Mouse (Mus musculus): ENCODE results near the gene Epb41l2. TPM values are rescaled to one million over a fixed set of nuclear protein-coding genes. Genes with fewer than 3 reads are reported as not detected.
A peak's percentile ranks its signal among the peaks of the same experiment; 100 is the strongest.

Epb41l2 gene
- polyA plus RNA-seq, 1 experiment from 2014 or later = 86.7 TPM

GRCm38 (mm10) chr10:25428658-25429057, 69.1 kb downstream of the Epb41l2 start:
- Histone ChIP-seq H3K4me1 (ENCODE audit: control insufficient read depth, insufficient read depth, low read length) (peaks cover 52% of the 10 kb centered on the region), H3K36me3 (ENCODE audit: control insufficient read depth, insufficient read depth, low read length) (no peaks in the 10 kb centered on the region), H3K27ac (replicated peaks; ENCODE audit: low read depth, low read length) (no peak overlapping the region), H3K4me2 (ENCODE audit: low read depth, low read length) (no peak overlapping the region), H3K9me3 (ENCODE audit: control insufficient read depth, low read length) (no peaks in the 10 kb centered on the region), H3K4me3 (ENCODE audit: low read depth, low read length) (no peak overlapping the region), H3K27me3 (replicated peaks; ENCODE audit: control insufficient read depth, insufficient read depth, low read length) (no peaks in the 10 kb centered on the region), H3K9ac (ENCODE audit: low read depth, low read length) (no peak overlapping the region)
- 86% methylated on average over 5 of the region's 5 CpGs for WGBS
- ATAC-seq (ENCODE audit: low read depth) (no peak), DNase-seq (ENCODE audit: low spot score) (no peak)

- peaks cover 56% of the 10 kb centered on the region for H3K4me1 ChIP-seq (ENCODE audit: control insufficient read depth, insufficient read depth, low read length)
- no peak for DNase-seq (ENCODE audit: low spot score)
- ATAC-seq (ENCODE audit: low read depth) = no peak
- no peaks in the 10 kb centered on the region for H3K9me3 ChIP-seq (ENCODE audit: control insufficient read depth, low read length)
- H3K27me3 ChIP-seq (replicated peaks; ENCODE audit: control insufficient read depth, insufficient read depth, low read length) = no peaks in the 10 kb centered on the region
- no peaks in the 10 kb centered on the region for H3K36me3 ChIP-seq (ENCODE audit: control insufficient read depth, insufficient read depth, low read length)
- H3K9ac ChIP-seq (ENCODE audit: low read depth, low read length) = no peak overlapping the region
- no peak overlapping the region for H3K27ac ChIP-seq (replicated peaks; ENCODE audit: low read depth, low read length)
- H3K4me2 ChIP-seq (ENCODE audit: low read depth, low read length) = no peak overlapping the region
- no peak overlapping the region for H3K4me3 ChIP-seq (ENCODE audit: low read depth, low read length)
- WGBS = 86% methylated on average over 4 of the region's 4 CpGs
These were observed 69.7 kb downstream of the Epb41l2 start for GRCm38 (mm10) chr10:25429346-25429745.

- H3K4me3 ChIP-seq (ENCODE audit: low read depth, low read length) = no peak overlapping the region
- H3K9ac ChIP-seq (ENCODE audit: low read depth, low read length) = peak overlapping the region; percentile 16; the same call in 1 of the 2 replicates
- H3K36me3 ChIP-seq (ENCODE audit: control insufficient read depth, insufficient read depth, low read length) = no peaks in the 10 kb centered on the region
- 0 out of 2 replicates have a peak, but pooled peaks have one; percentile 6 for ATAC-seq (ENCODE audit: low read depth)
- H3K9me3 ChIP-seq (ENCODE audit: control insufficient read depth, low read length) = no peaks in the 10 kb centered on the region
- H3K4me2 ChIP-seq (ENCODE audit: low read depth, low read length) = no peak overlapping the region
- H3K4me1 ChIP-seq (ENCODE audit: control insufficient read depth, insufficient read depth, low read length) = peaks cover 59% of the 10 kb centered on the region
- no peak for DNase-seq (ENCODE audit: low spot score)
- 32% methylated on average over 6 of the region's 6 CpGs for whole genome bisulfite sequencing
- H3K27me3 ChIP-seq (replicated peaks; ENCODE audit: control insufficient read depth, insufficient read depth, low read length) = no peaks in the 10 kb centered on the region
- H3K27ac ChIP-seq (replicated peaks; ENCODE audit: low read depth, low read length) = peak overlapping the region; percentile 65
These were observed 71.3 kb downstream of the Epb41l2 start for GRCm38 (mm10) chr10:25430862-25431261.

GRCm38 (mm10) chr10:25432351-25432750, 72.8 kb downstream of the Epb41l2 start:
- Histone ChIP-seq H3K27ac (replicated peaks; ENCODE audit: low read depth, low read length) (peak overlapping the region; percentile 61), H3K36me3 (ENCODE audit: control insufficient read depth, insufficient read depth, low read length) (no peaks in the 10 kb centered on the region), H3K9ac (ENCODE audit: low read depth, low read length) (no peak overlapping the region), H3K9me3 (ENCODE audit: control insufficient read depth, low read length) (no peaks in the 10 kb centered on the region), H3K27me3 (replicated peaks; ENCODE audit: control insufficient read depth, insufficient read depth, low read length) (no peaks in the 10 kb centered on the region), H3K4me2 (ENCODE audit: low read depth, low read length) (peak overlapping the region; percentile 20; the same call in 1 of the 2 replicates), H3K4me3 (ENCODE audit: low read depth, low read length) (no peak overlapping the region), H3K4me1 (ENCODE audit: control insufficient read depth, insufficient read depth, low read length) (peaks cover 51% of the 10 kb centered on the region)
- 0 out of 2 replicates have a peak, but pooled peaks have one; percentile 15 for ATAC-seq (ENCODE audit: low read depth)
- WGBS = 54% methylated on average over 10 of the region's 10 CpGs
- peak; percentile 81 for DNase-seq (ENCODE audit: low spot score)

- DNase-seq (ENCODE audit: low spot score) = no peak
- 56% methylated on average over 5 of the region's 5 CpGs for WGBS
- peaks cover 54% of the 10 kb centered on the region for H3K4me1 ChIP-seq (ENCODE audit: control insufficient read depth, insufficient read depth, low read length)
- no peak overlapping the region for H3K4me3 ChIP-seq (ENCODE audit: low read depth, low read length)
- H3K4me2 ChIP-seq (ENCODE audit: low read depth, low read length) = peak overlapping the region; percentile 20; the same call in 1 of the 2 replicates
- 0 out of 2 replicates have a peak, but pooled peaks have one; percentile 19 for ATAC-seq (ENCODE audit: low read depth)
- H3K27me3 ChIP-seq (replicated peaks; ENCODE audit: control insufficient read depth, insufficient read depth, low read length) = no peaks in the 10 kb centered on the region
- H3K9me3 ChIP-seq (ENCODE audit: control insufficient read depth, low read length) = no peaks in the 10 kb centered on the region
- no peak overlapping the region for H3K9ac ChIP-seq (ENCODE audit: low read depth, low read length)
- H3K36me3 ChIP-seq (ENCODE audit: control insufficient read depth, insufficient read depth, low read length) = no peaks in the 10 kb centered on the region
- peak overlapping the region; percentile 61 for H3K27ac ChIP-seq (replicated peaks; ENCODE audit: low read depth, low read length)
These were observed 73.3 kb downstream of the Epb41l2 start for GRCm38 (mm10) chr10:25432938-25433337.

- Histone ChIP-seq H3K4me1 (ENCODE audit: control insufficient read depth, insufficient read depth, low read length) (peaks cover 57% of the 10 kb centered on the region), H3K27ac (replicated peaks; ENCODE audit: low read depth, low read length) (peak overlapping the region; percentile 17; the same call in 1 of the 2 replicates), H3K27me3 (replicated peaks; ENCODE audit: control insufficient read depth, insufficient read depth, low read length) (no peaks in the 10 kb centered on the region), H3K36me3 (ENCODE audit: control insufficient read depth, insufficient read depth, low read length) (no peaks in the 10 kb centered on the region), H3K4me3 (ENCODE audit: low read depth, low read length) (no peak overlapping the region), H3K9me3 (ENCODE audit: control insufficient read depth, low read length) (no peaks in the 10 kb centered on the region), H3K4me2 (ENCODE audit: low read depth, low read length) (no peak overlapping the region), H3K9ac (ENCODE audit: low read depth, low read length) (no peak overlapping the region)
- ATAC-seq (ENCODE audit: low read depth) (peak; percentile 81), DNase-seq (ENCODE audit: low spot score) (peak; percentile 86)
- 22% methylated on average over 3 of the region's 3 CpGs for WGBS
These were observed 73.9 kb downstream of the Epb41l2 start for GRCm38 (mm10) chr10:25433524-25433923.

- H3K27ac ChIP-seq (replicated peaks; ENCODE audit: low read depth, low read length) = no peak overlapping the region
- no peaks in the 10 kb centered on the region for H3K27me3 ChIP-seq (replicated peaks; ENCODE audit: control insufficient read depth, insufficient read depth, low read length)
- no peak overlapping the region for H3K4me3 ChIP-seq (ENCODE audit: low read depth, low read length)
- ATAC-seq (ENCODE audit: low read depth) = no peak
- H3K36me3 ChIP-seq (ENCODE audit: control insufficient read depth, insufficient read depth, low read length) = no peaks in the 10 kb centered on the region
- no peak overlapping the region for H3K9ac ChIP-seq (ENCODE audit: low read depth, low read length)
- no peak for DNase-seq (ENCODE audit: low spot score)
- peaks cover 57% of the 10 kb centered on the region for H3K4me1 ChIP-seq (ENCODE audit: control insufficient read depth, insufficient read depth, low read length)
- no peak overlapping the region for H3K4me2 ChIP-seq (ENCODE audit: low read depth, low read length)
- 58% methylated on average over 13 of the region's 13 CpGs for WGBS
- H3K9me3 ChIP-seq (ENCODE audit: control insufficient read depth, low read length) = no peaks in the 10 kb centered on the region
These were observed 74.9 kb downstream of the Epb41l2 start for GRCm38 (mm10) chr10:25434358-25435044.

GRCm38 (mm10) chr10:25436703-25437401, 77.3 kb downstream of the Epb41l2 start:
- DNase-seq (ENCODE audit: low spot score) (peak; percentile 59), ATAC-seq (ENCODE audit: low read depth) (peak; percentile 48; the same call in 1 of the 2 replicates)
- 33% methylated on average over 6 of the region's 6 CpGs for WGBS
- H3K36me3 ChIP-seq (ENCODE audit: control insufficient read depth, insufficient read depth, low read length) = peaks cover 4% of the 10 kb centered on the region
- H3K9me3 ChIP-seq (ENCODE audit: control insufficient read depth, low read length) = no peaks in the 10 kb centered on the region
- no peak overlapping the region for H3K9ac ChIP-seq (ENCODE audit: low read depth, low read length)
- H3K4me1 ChIP-seq (ENCODE audit: control insufficient read depth, insufficient read depth, low read length) = peaks cover 55% of the 10 kb centered on the region
- peak overlapping the region; percentile 22 for H3K27ac ChIP-seq (replicated peaks; ENCODE audit: low read depth, low read length)
- no peak overlapping the region for H3K4me3 ChIP-seq (ENCODE audit: low read depth, low read length)
- no peaks in the 10 kb centered on the region for H3K27me3 ChIP-seq (replicated peaks; ENCODE audit: control insufficient read depth, insufficient read depth, low read length)
- H3K4me2 ChIP-seq (ENCODE audit: low read depth, low read length) = no peak overlapping the region
